Mouse (Mus musculus) Patski (cell line): ENCODE data around the gene Cct2. TPM values are rescaled to one million over a fixed set of nuclear protein-coding genes. Genes with fewer than 3 reads are reported as not detected.
"Not testable (repeated sequence)": the region's sequence is repeated elsewhere in the genome, so short reads cannot be mapped to it uniquely, and the experiment has no call there.

Source experiments
- ATAC-seq: fragments of 100-300 bp; one replicate; pipeline ENCODE4 v1.8.0; 2021
- CTCF ChIA-PET: fragments of 350-600 bp; sonication (Branson Sonifier 250); formaldehyde crosslinking; loops from one replicate; lab custom pipeline; 2022; ENCODE audit warnings: inconsistent platforms; lab: Charles Lee
- POLR2A ChIA-PET: fragments of 350-600 bp; sonication (Branson Sonifier 250); formaldehyde crosslinking; loops from one replicate; lab custom pipeline; 2022; ENCODE audit warnings: antibody characterized with exemption, inconsistent platforms; lab: Charles Lee
- DNase-seq: peaks from one replicate; pipeline ENCODE4 v3.0.0-alpha.2; 2011; ENCODE audit warnings: low read depth, low spot score
- H3K27me3 ChIP-seq: fragments of 371-371 bp; one replicate; pipeline ENCODE4 v1.5.1; 2021
- CTCF ChIP-seq: fragments of 100-300 bp; IDR thresholded peaks from one replicate; pipeline ENCODE4 v1.5.1; 2021
- in situ Hi-C: fragments of 300-500 bp; cut with MboI; formaldehyde crosslinking; loops from 3 replicates; pipeline ENCODE4 v1.11.1; 2018; ENCODE audit warnings: low pct_unique_long_range_greater_than_20kb, mixed read lengths
- polyA plus RNA-seq: library from polyadenylated mRNA; unstranded; gene quantifications from one replicate; pipeline ENCODE4 v1.2.3, GENCODE M21; 2021

Gene Cct2
- polyA plus RNA-seq, 1 experiment from 2014 or later, result 386 TPM

GRCm38 (mm10) chr10:117062894-117063253 lies 740 bp downstream of the Cct2 start:
- ChIA-PET POLR2A (interaction anchor here (1.4 kb wide), 1 partner anchor 17 kb away, joined by 3 read pairs; no protein-coding TSS in a partner anchor), CTCF (interaction anchor here (0.8 to 1.7 kb wide), 5 partner anchors 25 to 154 kb away, joined by 3 to 4 read pairs (median 4); no protein-coding TSS in a partner anchor)
- in situ Hi-C loops, result loop anchor here (25.0 kb wide), 1 partner anchor 274 kb away; no protein-coding TSS in a partner anchor

GRCm38 (mm10) chr10:117055668-117056067 lies 7.9 kb downstream of the Cct2 start:
- ChIA-PET CTCF (interaction anchor here (1.2 to 2.8 kb wide), 2 partner anchors 27 to 155 kb away, joined by 3 to 7 read pairs; no protein-coding TSS in a partner anchor), POLR2A (no interaction called here)
- DNase-seq (no peak), ATAC-seq (no peak)
- H3K27me3 ChIP-seq, result no peaks in the 10 kb centered on the region
- TF ChIP-seq CTCF, result no peak
- in situ Hi-C loops, result loop anchor here (5.0 to 25.0 kb wide), 2 partner anchors 157 to 282 kb away; no protein-coding TSS in a partner anchor

More at GRCm38 (mm10) chr10:117062894-117063253, 740 bp downstream of the Cct2 start:
- no peak for ATAC-seq
- TF ChIP-seq CTCF, result no peak
- no peaks in the 10 kb centered on the region for H3K27me3 ChIP-seq
- no peak for DNase-seq

- ATAC-seq (no peak), DNase-seq (no peak)
- ChIA-PET CTCF (interaction anchor here (1.0 to 2.4 kb wide), 3 partner anchors 9 to 11 kb away, joined by 3 to 6 read pairs (median 5); no protein-coding TSS in a partner anchor), POLR2A (interaction anchor here (0.6 to 1.0 kb wide), 2 partner anchors 10 to 15 kb away, joined by 3 to 4 read pairs; no protein-coding TSS in a partner anchor)
- no peaks in the 10 kb centered on the region for H3K27me3 ChIP-seq
- no peak for TF ChIP-seq CTCF
- in situ Hi-C loops, result loop anchor here (25.0 kb wide), 2 partner anchors 287 to 713 kb away; no protein-coding TSS in a partner anchor
Observed at GRCm38 (mm10) chr10:117049961-117050597, 13.5 kb downstream of the Cct2 start.

- ATAC-seq, result no peak
- CTCF ChIA-PET, result interaction anchor here (1.0 to 2.4 kb wide), 6 partner anchors 8 to 719 kb away, joined by 3 to 6 read pairs (median 4); no protein-coding TSS in a partner anchor
- DNase-seq, result no peak
- in situ Hi-C loops, result loop anchor here (25.0 kb wide), 1 partner anchor 712 kb away; no protein-coding TSS in a partner anchor
- POLR2A ChIA-PET, result interaction anchor here (0.6 kb wide), 1 partner anchor 15 kb away, joined by 3 read pairs; no protein-coding TSS in a partner anchor
- H3K27me3 ChIP-seq, result no peaks in the 10 kb centered on the region
- TF ChIP-seq CTCF, result no peak
Observed at GRCm38 (mm10) chr10:117049253-117049652, 14.4 kb downstream of the Cct2 start.

GRCm38 (mm10) chr10:117045175-117046056 lies 18.2 kb downstream of the Cct2 start, which contains the start of gene Lrrc10:
Gene Lrrc10 (plus strand): TSS chr10:117045341.
- POLR2A ChIA-PET, result interaction anchor here (0.6 kb wide), 1 partner anchor 146 kb away, joined by 7 read pairs; no protein-coding TSS in a partner anchor
- DNase-seq (no peak), ATAC-seq (no peak)
- in situ Hi-C loops, result loop anchor here (25.0 kb wide), 1 partner anchor 708 kb away; no protein-coding TSS in a partner anchor
- TF ChIP-seq CTCF, result no peak
- CTCF ChIA-PET, result no interaction called here
- H3K27me3 ChIP-seq, result no peaks in the 10 kb centered on the region

- DNase-seq, ATAC-seq, CTCF ChIA-PET, H3K27me3 ChIP-seq: not testable (repeated sequence)
- in situ Hi-C loops, result loop anchor here (25.0 kb wide), 1 partner anchor 706 kb away; no protein-coding TSS in a partner anchor
- POLR2A ChIA-PET, result interaction anchor here (0.6 kb wide), 1 partner anchor 659 kb away, joined by 8 read pairs; no protein-coding TSS in a partner anchor
Observed at GRCm38 (mm10) chr10:117043497-117044166, 20.0 kb downstream of the Cct2 start.

GRCm38 (mm10) chr10:117042295-117042694 lies 21.3 kb downstream of the Cct2 start:
- ChIA-PET POLR2A (no interaction called here), CTCF (no interaction called here)
- in situ Hi-C loops, result loop anchor here (25.0 kb wide), 1 partner anchor 705 kb away; no protein-coding TSS in a partner anchor
- no peak for TF ChIP-seq CTCF
- DNase-seq (no peak), ATAC-seq (no peak)
- no peaks in the 10 kb centered on the region for H3K27me3 ChIP-seq

GRCm38 (mm10) chr10:117040355-117040754 lies 23.3 kb downstream of the Cct2 start:
- CTCF ChIA-PET, result interaction anchor here (0.7 to 1.7 kb wide), 8 partner anchors 9 to 512 kb away, joined by 3 to 7 read pairs (median 3); no protein-coding TSS in a partner anchor
- in situ Hi-C loops, result loop anchor here (25.0 kb wide), 1 partner anchor 703 kb away; no protein-coding TSS in a partner anchor
- DNase-seq, result no peak
- TF ChIP-seq CTCF, result peak; percentile 63
- H3K27me3 ChIP-seq, result no peaks in the 10 kb centered on the region
- POLR2A ChIA-PET, result no interaction called here
- ATAC-seq, result peak; percentile 76

GRCm38 (mm10) chr10:117033785-117034184 lies 29.8 kb downstream of the Cct2 start:
- DNase-seq (no peak), ATAC-seq (peak; percentile 60)
- no peaks in the 10 kb centered on the region for H3K27me3 ChIP-seq
- TF ChIP-seq CTCF, result peak; percentile 91
- POLR2A ChIA-PET, result no interaction called here
- in situ Hi-C loops, result loop anchor here (25.0 kb wide), 1 partner anchor 696 kb away; no protein-coding TSS in a partner anchor
- CTCF ChIA-PET, result interaction anchor here (0.8 to 1.3 kb wide), 8 partner anchors 9 to 149 kb away, joined by 3 to 6 read pairs (median 4); partner anchors contain the start of gene Best3
